Mouse (Mus musculus): ENCODE results near the gene Phgdh.

- TF ChIP-seq CHD2 (IDR thresholded peaks at IDR 0.05; ENCODE audit: low read depth, low read length) (no peak), MAFK (IDR thresholded peaks at IDR 0.05; ENCODE audit: insufficient read depth, low read depth, low read length) (no peak), ZC3H11A (IDR thresholded peaks at IDR 0.05; ENCODE audit: borderline replicate concordance, low read depth, low read length) (no peak), ZNF384 (IDR thresholded peaks at IDR 0.05; ENCODE audit: low read depth, low read length) (no peak), HCFC1 (IDR thresholded peaks at IDR 0.05; ENCODE audit: borderline replicate concordance, insufficient read depth, low read length) (no peak)
These were observed 38.0 kb downstream of the Phgdh start for GRCm38 (mm10) chr3:98301761-98302160.

Data from ES-E14 (cell line).